Mouse (Mus musculus): Measurements from ENCODE around the gene Spaar. TPM values are rescaled to one million over a fixed set of nuclear protein-coding genes. Genes with fewer than 3 reads are reported as not detected.
"Not testable (repeated sequence)": the region's sequence is repeated elsewhere in the genome, so short reads cannot be mapped to it uniquely, and the experiment has no call there.

Gene Spaar
- polyA plus RNA-seq, 1 experiment from 2014 or later: 0.06 TPM

GRCm38 (mm10) chr4:43761336-43761735 is 31.5 kb downstream of the Spaar start:
- Histone ChIP-seq H3K9me3 (replicated peaks; ENCODE audit: control insufficient read depth, low read length) (no peaks in the 10 kb centered on the region; the same call in 1 of the 2 replicates), H3K27ac (ENCODE audit: low read length) (no peak overlapping the region), H3K4me3 (replicated peaks; ENCODE audit: low read length) (no peak overlapping the region), H3K4me2 (ENCODE audit: low read depth, low read length) (no peak overlapping the region), H3K9ac (ENCODE audit: low read length) (no peak overlapping the region), H3K27me3 (ENCODE audit: control insufficient read depth, insufficient read depth, low read length) (no peaks in the 10 kb centered on the region), H3K4me1 (ENCODE audit: control insufficient read depth, insufficient read depth, low read length) (no peaks in the 10 kb centered on the region), H3K36me3 (ENCODE audit: control insufficient read depth, insufficient read depth, low read length) (no peaks in the 10 kb centered on the region)
- 77% methylated on average over 2 of the region's 2 CpGs for WGBS
- ATAC-seq (ENCODE audit: insufficient read depth, low FRiP score): no peak

DNA sequence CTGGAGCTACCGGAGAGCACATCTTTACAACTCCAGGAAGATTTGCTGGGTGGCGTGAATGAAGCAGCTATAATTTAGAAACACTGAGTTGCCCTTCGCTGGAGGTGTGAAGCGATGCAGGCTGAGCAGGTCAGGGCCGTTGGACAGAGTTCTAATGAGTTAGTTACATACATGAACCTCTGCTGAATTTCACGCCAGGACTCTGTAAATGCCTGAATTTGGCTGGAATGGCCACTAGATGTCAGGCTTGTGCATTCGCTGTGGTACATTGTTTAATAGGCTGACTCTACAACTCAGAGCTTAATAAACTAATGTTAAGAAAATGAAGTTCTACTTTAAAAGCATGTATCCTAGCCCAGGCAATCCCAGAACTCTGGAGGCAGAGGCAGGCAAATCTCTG is 33.6 kb downstream of the Spaar start:
- Histone ChIP-seq H3K27me3 (ENCODE audit: control insufficient read depth, insufficient read depth, low read length) (no peaks in the 10 kb centered on the region), H3K9ac (ENCODE audit: low read length) (0 out of 2 replicates have a peak overlapping the region, but pooled peaks have one; percentile 1), H3K4me3 (replicated peaks; ENCODE audit: low read length) (no peak overlapping the region), H3K4me1 (ENCODE audit: control insufficient read depth, insufficient read depth, low read length) (no peaks in the 10 kb centered on the region), H3K9me3 (replicated peaks; ENCODE audit: control insufficient read depth, low read length) (no peaks in the 10 kb centered on the region; the same call in 1 of the 2 replicates), H3K36me3 (ENCODE audit: control insufficient read depth, insufficient read depth, low read length) (no peaks in the 10 kb centered on the region), H3K4me2 (ENCODE audit: low read depth, low read length) (no peak overlapping the region), H3K27ac (ENCODE audit: low read length) (no peak overlapping the region)
- 0 out of 2 replicates have a peak, but pooled peaks have one; percentile 56 for ATAC-seq (ENCODE audit: insufficient read depth, low FRiP score)
- WGBS: 20% methylated on average over 7 of the region's 7 CpGs

DNA sequence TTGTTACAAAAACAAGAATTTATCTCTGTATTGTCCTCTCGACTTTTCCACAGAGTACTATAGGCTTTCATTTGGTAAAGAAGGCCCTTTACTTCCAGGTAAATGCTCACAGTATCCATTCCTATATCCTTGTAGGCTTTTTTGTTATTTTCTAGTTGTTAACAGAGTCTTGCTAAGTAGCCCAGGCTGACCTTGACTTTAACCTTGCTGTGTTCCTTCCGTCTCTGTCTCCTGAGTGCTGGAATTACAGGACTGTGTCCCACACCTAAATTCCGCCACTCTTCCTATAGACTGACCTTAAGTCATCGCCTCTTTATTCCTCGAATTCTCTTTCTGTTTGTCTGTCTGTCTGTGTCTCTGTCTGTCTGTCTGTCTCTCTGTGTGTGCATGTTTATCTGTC is 38.5 kb downstream of the Spaar start:
- no peaks in the 10 kb centered on the region for H3K36me3 ChIP-seq (ENCODE audit: control insufficient read depth, insufficient read depth, low read length)
- no peaks in the 10 kb centered on the region; the same call in 1 of the 2 replicates for H3K9me3 ChIP-seq (replicated peaks; ENCODE audit: control insufficient read depth, low read length)
- ATAC-seq (ENCODE audit: insufficient read depth, low FRiP score): no peak
- no peak overlapping the region for H3K4me3 ChIP-seq (replicated peaks; ENCODE audit: low read length)
- no peak overlapping the region for H3K27ac ChIP-seq (ENCODE audit: low read length)
- no peak overlapping the region for H3K9ac ChIP-seq (ENCODE audit: low read length)
- 74% methylated on average over 5 of the region's 5 CpGs for WGBS
- H3K27me3 ChIP-seq (ENCODE audit: control insufficient read depth, insufficient read depth, low read length): no peaks in the 10 kb centered on the region
- no peak overlapping the region for H3K4me2 ChIP-seq (ENCODE audit: low read depth, low read length)
- H3K4me1 ChIP-seq (ENCODE audit: control insufficient read depth, insufficient read depth, low read length): no peaks in the 10 kb centered on the region

DNA sequence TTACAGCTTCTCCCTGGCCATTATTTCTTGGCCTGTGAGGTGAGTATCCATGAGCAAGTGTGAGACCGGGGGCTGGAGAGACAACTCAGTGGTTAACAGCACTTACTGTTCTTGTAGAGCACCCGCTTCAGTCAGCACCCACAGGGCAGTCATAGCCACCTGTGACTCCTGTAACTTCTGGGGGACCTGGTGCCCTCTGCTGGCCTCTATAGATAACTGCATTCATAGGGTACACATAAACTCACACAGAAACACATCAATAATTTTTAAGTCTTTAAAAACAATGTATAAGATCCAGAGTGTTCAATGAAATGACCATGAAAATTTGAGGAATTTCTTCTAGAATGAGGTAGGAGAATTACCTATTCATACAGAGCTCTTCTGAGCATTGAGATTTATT is 39.5 kb downstream of the Spaar start:
- Histone ChIP-seq H3K36me3 (ENCODE audit: control insufficient read depth, insufficient read depth, low read length) (no peaks in the 10 kb centered on the region), H3K4me3 (replicated peaks; ENCODE audit: low read length) (no peak overlapping the region), H3K27ac (ENCODE audit: low read length) (no peak overlapping the region), H3K9me3 (replicated peaks; ENCODE audit: control insufficient read depth, low read length) (no peaks in the 10 kb centered on the region; the same call in 1 of the 2 replicates), H3K4me1 (ENCODE audit: control insufficient read depth, insufficient read depth, low read length) (no peaks in the 10 kb centered on the region), H3K4me2 (ENCODE audit: low read depth, low read length) (no peak overlapping the region), H3K9ac (ENCODE audit: low read length) (no peak overlapping the region), H3K27me3 (ENCODE audit: control insufficient read depth, insufficient read depth, low read length) (no peaks in the 10 kb centered on the region)
- 89% methylated on average over 2 of the region's 2 CpGs for WGBS
- no peak for ATAC-seq (ENCODE audit: insufficient read depth, low FRiP score)

- Histone ChIP-seq H3K9me3 (replicated peaks; ENCODE audit: control insufficient read depth, low read length) (no peaks in the 10 kb centered on the region), H3K36me3 (ENCODE audit: control insufficient read depth, insufficient read depth, low read length) (no peaks in the 10 kb centered on the region), H3K27me3 (ENCODE audit: control insufficient read depth, insufficient read depth, low read length) (no peaks in the 10 kb centered on the region), H3K4me2 (ENCODE audit: low read depth, low read length) (no peak within 1 kb of the TSS), H3K4me1 (ENCODE audit: control insufficient read depth, insufficient read depth, low read length) (no peaks in the 10 kb centered on the region), H3K9ac (ENCODE audit: low read length) (no peak within 1 kb of the TSS), H3K27ac (ENCODE audit: low read length) (no peak within 1 kb of the TSS), H3K4me3 (replicated peaks; ENCODE audit: low read length) (no peak within 1 kb of the TSS)
- 81% methylated on average over 6 of the region's 6 CpGs for WGBS
- ATAC-seq (ENCODE audit: insufficient read depth, low FRiP score): no peak
Observed at GRCm38 (mm10) chr4:43770909-43771308, 41.1 kb downstream of the Spaar start, which contains the start of gene Olfr159. TSS of gene Olfr159 (minus strand) at chr4:43771009.

GRCm38 (mm10) chr4:43771626-43772025 is 41.8 kb downstream of the Spaar start:
- Histone ChIP-seq H3K27ac (ENCODE audit: low read length) (no peak overlapping the region), H3K36me3 (ENCODE audit: control insufficient read depth, insufficient read depth, low read length) (no peaks in the 10 kb centered on the region), H3K4me1 (ENCODE audit: control insufficient read depth, insufficient read depth, low read length) (no peaks in the 10 kb centered on the region), H3K4me3 (replicated peaks; ENCODE audit: low read length) (no peak overlapping the region), H3K9ac (ENCODE audit: low read length) (no peak overlapping the region), H3K4me2 (ENCODE audit: low read depth, low read length) (no peak overlapping the region), H3K27me3 (ENCODE audit: control insufficient read depth, insufficient read depth, low read length) (no peaks in the 10 kb centered on the region), H3K9me3 (replicated peaks; ENCODE audit: control insufficient read depth, low read length) (no peaks in the 10 kb centered on the region)
- 48% methylated on average over 6 of the region's 6 CpGs for WGBS
- no peak for ATAC-seq (ENCODE audit: insufficient read depth, low FRiP score)

DNA sequence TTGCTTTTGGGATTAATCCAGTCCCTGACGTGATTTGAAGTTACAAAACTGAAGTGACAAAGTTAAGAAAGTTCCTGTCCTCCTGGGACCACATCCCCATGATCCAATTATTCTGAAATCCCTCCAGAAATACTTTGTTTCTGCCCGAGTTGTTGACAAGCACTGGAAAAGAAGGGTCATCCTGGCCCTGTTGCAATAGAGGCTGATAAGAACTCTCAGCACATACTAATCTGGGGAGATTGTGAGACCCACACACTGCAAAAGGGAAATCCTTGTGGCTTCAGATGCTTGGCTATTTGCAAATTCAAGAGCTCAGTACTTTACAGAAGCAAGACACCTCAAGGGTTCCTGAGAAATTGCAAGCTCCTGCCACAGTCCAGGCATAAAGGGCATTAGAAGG is 42.5 kb downstream of the Spaar start:
- Histone ChIP-seq H3K36me3 (ENCODE audit: control insufficient read depth, insufficient read depth, low read length) (no peaks in the 10 kb centered on the region), H3K4me1 (ENCODE audit: control insufficient read depth, insufficient read depth, low read length) (no peaks in the 10 kb centered on the region), H3K27me3 (ENCODE audit: control insufficient read depth, insufficient read depth, low read length) (no peaks in the 10 kb centered on the region), H3K27ac (ENCODE audit: low read length) (no peak overlapping the region), H3K9me3 (replicated peaks; ENCODE audit: control insufficient read depth, low read length) (no peaks in the 10 kb centered on the region), H3K9ac (ENCODE audit: low read length) (no peak overlapping the region), H3K4me2 (ENCODE audit: low read depth, low read length) (no peak overlapping the region), H3K4me3 (replicated peaks; ENCODE audit: low read length) (no peak overlapping the region)
- WGBS: 51% methylated on average over 2 of the region's 2 CpGs
- no peak for ATAC-seq (ENCODE audit: insufficient read depth, low FRiP score)

DNA sequence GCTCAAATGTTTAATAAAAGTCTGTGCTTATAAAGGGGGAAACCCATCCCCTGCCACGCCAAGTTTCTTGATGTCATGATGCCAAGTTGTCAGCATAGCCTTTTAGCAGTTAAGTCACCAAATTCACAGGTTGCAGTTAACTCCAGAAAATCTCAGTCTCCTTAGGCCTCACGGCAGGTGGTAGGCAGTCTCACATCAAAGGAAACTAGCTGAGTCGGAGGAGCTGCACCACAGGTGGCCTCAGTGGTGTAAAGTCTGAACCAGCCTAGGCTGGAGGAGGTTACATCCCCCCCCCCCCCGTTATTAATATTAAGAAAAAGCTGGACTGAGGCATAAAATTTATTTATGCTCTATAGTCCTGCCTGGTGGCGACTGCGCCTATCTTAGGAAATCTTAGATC is 65.5 kb downstream of the Spaar start:
- no peak overlapping the region for H3K4me2 ChIP-seq (ENCODE audit: low read depth, low read length)
- no peaks in the 10 kb centered on the region for H3K9me3 ChIP-seq (replicated peaks; ENCODE audit: control insufficient read depth, low read length)
- H3K36me3 ChIP-seq (ENCODE audit: control insufficient read depth, insufficient read depth, low read length): no peaks in the 10 kb centered on the region
- H3K27me3 ChIP-seq (ENCODE audit: control insufficient read depth, insufficient read depth, low read length): no peaks in the 10 kb centered on the region
- H3K4me1 ChIP-seq (ENCODE audit: control insufficient read depth, insufficient read depth, low read length): no peaks in the 10 kb centered on the region
- no peak overlapping the region for H3K27ac ChIP-seq (ENCODE audit: low read length)
- no peak overlapping the region for H3K9ac ChIP-seq (ENCODE audit: low read length)
- no peak overlapping the region for H3K4me3 ChIP-seq (replicated peaks; ENCODE audit: low read length)
- WGBS: 72% methylated on average over 6 of the region's 6 CpGs
- ATAC-seq (ENCODE audit: insufficient read depth, low FRiP score): no peak

GRCm38 (mm10) chr4:43795844-43796243 is 66.0 kb downstream of the Spaar start:
- not testable (repeated sequence) for ATAC-seq (ENCODE audit: insufficient read depth, low FRiP score); H3K4me1 ChIP-seq (ENCODE audit: control insufficient read depth, insufficient read depth, low read length); H3K4me3 ChIP-seq (replicated peaks; ENCODE audit: low read length); H3K9ac ChIP-seq (ENCODE audit: low read length); H3K27ac ChIP-seq (ENCODE audit: low read length); H3K9me3 ChIP-seq (replicated peaks; ENCODE audit: control insufficient read depth, low read length); H3K4me2 ChIP-seq (ENCODE audit: low read depth, low read length); H3K27me3 ChIP-seq (ENCODE audit: control insufficient read depth, insufficient read depth, low read length); H3K36me3 ChIP-seq (ENCODE audit: control insufficient read depth, insufficient read depth, low read length)
- WGBS: 76% methylated on average over 5 of the region's 5 CpGs

- no peaks in the 10 kb centered on the region for H3K27me3 ChIP-seq (ENCODE audit: control insufficient read depth, insufficient read depth, low read length)
- no peaks in the 10 kb centered on the region for H3K36me3 ChIP-seq (ENCODE audit: control insufficient read depth, insufficient read depth, low read length)
- 61% methylated on average over 7 of the region's 7 CpGs for WGBS
- H3K27ac ChIP-seq (ENCODE audit: low read length): no peak overlapping the region
- no peaks in the 10 kb centered on the region for H3K4me1 ChIP-seq (ENCODE audit: control insufficient read depth, insufficient read depth, low read length)
- ATAC-seq (ENCODE audit: insufficient read depth, low FRiP score): no peak
- no peak overlapping the region for H3K4me3 ChIP-seq (replicated peaks; ENCODE audit: low read length)
- H3K4me2 ChIP-seq (ENCODE audit: low read depth, low read length): no peak overlapping the region
- H3K9ac ChIP-seq (ENCODE audit: low read length): no peak overlapping the region
- H3K9me3 ChIP-seq (replicated peaks; ENCODE audit: control insufficient read depth, low read length): 0 out of 2 replicates have a peak, but pooled peaks cover 6% of the 10 kb centered on the region
Observed at GRCm38 (mm10) chr4:43798936-43799335, 69.1 kb downstream of the Spaar start.

All from stomach, embryonic 16.5 days (tissue).